Mouse (Mus musculus): Measurements from ENCODE around the gene Pcolce. TPM values are rescaled to one million over a fixed set of nuclear protein-coding genes. Genes with fewer than 3 reads are reported as not detected.
A peak's percentile ranks its signal among the peaks of the same experiment; 100 is the strongest.

The Pcolce gene
- polyA plus RNA-seq, 1 experiment from 2014 or later: 44.6 TPM

DNA sequence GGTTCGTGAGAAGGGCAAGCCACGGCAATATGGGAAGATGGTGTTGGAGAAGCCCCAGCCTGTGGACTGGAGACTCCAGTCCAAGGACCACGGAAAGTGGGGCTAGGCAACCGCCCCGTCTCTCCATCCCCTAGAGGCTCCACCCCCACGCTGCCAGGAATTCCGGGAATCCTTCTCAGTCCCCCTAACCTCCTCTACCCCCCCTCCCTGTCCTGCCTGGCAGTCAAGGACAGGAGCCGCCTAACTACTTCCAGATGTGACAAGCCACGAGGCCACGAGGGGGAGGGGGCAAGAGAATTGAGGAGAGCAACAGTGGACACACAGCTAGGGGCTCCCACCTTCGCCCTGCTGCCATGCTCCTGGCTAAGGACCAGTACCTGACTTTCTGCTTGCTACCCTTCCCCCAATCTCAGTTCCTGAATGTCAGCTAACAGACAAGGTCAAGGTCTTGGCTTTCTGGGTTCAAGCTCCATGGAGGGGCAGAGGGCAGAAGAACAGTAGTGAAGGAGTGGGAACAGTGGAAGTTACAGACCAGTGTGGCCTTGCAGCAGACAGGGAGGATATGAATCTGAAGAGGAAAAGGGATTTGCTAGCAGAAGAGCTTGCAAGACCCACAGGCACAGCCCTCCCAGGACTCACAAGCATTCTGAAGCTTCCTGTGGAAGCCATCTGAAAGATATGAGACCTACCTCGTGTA, 2.9 kb downstream of the Pcolce start:
- Histone ChIP-seq H3K4me3 (ENCODE audit: low read depth, low read length) (peak overlapping the region; percentile 9; the same call in 1 of the 2 replicates), H3K36me3 (ENCODE audit: control insufficient read depth, insufficient read depth) (peaks cover 12% of the 10 kb centered on the region), H3K27me3 (replicated peaks; ENCODE audit: control insufficient read depth, insufficient read depth, low read length) (no peaks in the 10 kb centered on the region), H3K9me3 (ENCODE audit: control insufficient read depth) (no peaks in the 10 kb centered on the region), H3K4me1 (replicated peaks; ENCODE audit: control insufficient read depth, insufficient read depth, low read length) (peaks cover 10% of the 10 kb centered on the region; the same call in 1 of the 2 replicates), H3K27ac (ENCODE audit: low read depth, low read length) (peak overlapping the region; percentile 64), H3K4me2 (replicated peaks; ENCODE audit: low read depth) (peak overlapping the region; percentile 55), H3K9ac (ENCODE audit: low read depth, low read length) (peak overlapping the region; percentile 26; the same call in 1 of the 2 replicates)
- no peak for ATAC-seq
- 28% methylated on average over 12 of the region's 12 CpGs for WGBS
- no peak for TF ChIP-seq CTCF (IDR thresholded peaks at IDR 0.05; ENCODE audit: low read depth)

DNA sequence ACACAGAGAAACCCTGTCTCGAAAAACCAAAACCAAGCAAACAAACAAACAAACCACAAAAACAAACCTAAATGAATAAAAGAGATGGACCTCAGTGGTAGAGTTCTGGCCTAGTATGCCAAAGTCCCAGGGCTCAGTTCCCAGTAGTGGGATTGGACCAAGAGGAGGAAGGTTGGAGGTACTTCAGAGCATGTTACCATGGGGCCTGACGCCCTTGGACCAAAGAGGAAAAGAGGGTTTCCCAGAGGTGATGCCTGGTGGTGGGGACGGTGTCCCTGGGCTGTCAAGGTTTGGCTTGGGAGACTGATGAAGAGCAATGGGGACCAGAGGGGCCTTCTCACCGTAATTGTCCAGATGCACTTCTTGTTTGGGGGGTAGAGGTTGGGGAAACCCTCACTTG, 3.5 kb downstream of the Pcolce start:
- Histone ChIP-seq H3K9ac (ENCODE audit: low read depth, low read length) (no peak overlapping the region), H3K4me3 (ENCODE audit: low read depth, low read length) (peak overlapping the region; percentile 9; the same call in 1 of the 2 replicates), H3K27me3 (replicated peaks; ENCODE audit: control insufficient read depth, insufficient read depth, low read length) (no peaks in the 10 kb centered on the region), H3K9me3 (ENCODE audit: control insufficient read depth) (no peaks in the 10 kb centered on the region), H3K36me3 (ENCODE audit: control insufficient read depth, insufficient read depth) (peaks cover 18% of the 10 kb centered on the region), H3K4me1 (replicated peaks; ENCODE audit: control insufficient read depth, insufficient read depth, low read length) (peaks cover 10% of the 10 kb centered on the region; the same call in 1 of the 2 replicates), H3K27ac (ENCODE audit: low read depth, low read length) (peak overlapping the region; percentile 64), H3K4me2 (replicated peaks; ENCODE audit: low read depth) (peak overlapping the region; percentile 55)
- TF ChIP-seq CTCF (IDR thresholded peaks at IDR 0.05; ENCODE audit: low read depth): no peak
- no peak for ATAC-seq
- WGBS: 76% methylated on average over 4 of the region's 4 CpGs

DNA sequence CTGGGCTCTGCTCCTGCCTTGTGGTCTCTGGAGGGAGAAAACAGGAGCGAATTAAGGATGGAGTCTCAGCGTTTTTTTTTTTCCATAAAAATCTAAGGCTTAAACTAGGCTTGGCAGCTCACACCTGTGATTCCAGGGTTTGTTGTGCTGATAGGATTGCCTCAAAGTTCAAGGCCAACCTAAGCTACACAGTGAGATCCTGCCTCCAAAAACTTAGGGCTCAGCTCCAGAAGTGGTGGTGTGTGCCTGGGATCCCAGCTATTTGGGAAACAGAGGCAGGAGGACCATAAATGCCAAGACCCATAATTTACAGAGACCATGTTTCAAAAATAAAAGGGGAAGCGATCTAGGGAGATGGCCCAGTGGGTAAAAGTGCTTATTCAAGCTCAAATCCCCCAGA, 4.3 kb downstream of the Pcolce start:
- TF ChIP-seq CTCF (IDR thresholded peaks at IDR 0.05; ENCODE audit: low read depth): no peak
- H3K4me2 ChIP-seq (replicated peaks; ENCODE audit: low read depth): no peak overlapping the region
- no peak overlapping the region for H3K4me3 ChIP-seq (ENCODE audit: low read depth, low read length)
- no peak overlapping the region for H3K9ac ChIP-seq (ENCODE audit: low read depth, low read length)
- WGBS: 60% methylated on average over 3 of the region's 3 CpGs
- peaks cover 10% of the 10 kb centered on the region; the same call in 1 of the 2 replicates for H3K4me1 ChIP-seq (replicated peaks; ENCODE audit: control insufficient read depth, insufficient read depth, low read length)
- H3K9me3 ChIP-seq (ENCODE audit: control insufficient read depth): no peaks in the 10 kb centered on the region
- H3K27me3 ChIP-seq (replicated peaks; ENCODE audit: control insufficient read depth, insufficient read depth, low read length): no peaks in the 10 kb centered on the region
- no peak for ATAC-seq
- no peak overlapping the region for H3K27ac ChIP-seq (ENCODE audit: low read depth, low read length)
- H3K36me3 ChIP-seq (ENCODE audit: control insufficient read depth, insufficient read depth): peaks cover 22% of the 10 kb centered on the region

DNA sequence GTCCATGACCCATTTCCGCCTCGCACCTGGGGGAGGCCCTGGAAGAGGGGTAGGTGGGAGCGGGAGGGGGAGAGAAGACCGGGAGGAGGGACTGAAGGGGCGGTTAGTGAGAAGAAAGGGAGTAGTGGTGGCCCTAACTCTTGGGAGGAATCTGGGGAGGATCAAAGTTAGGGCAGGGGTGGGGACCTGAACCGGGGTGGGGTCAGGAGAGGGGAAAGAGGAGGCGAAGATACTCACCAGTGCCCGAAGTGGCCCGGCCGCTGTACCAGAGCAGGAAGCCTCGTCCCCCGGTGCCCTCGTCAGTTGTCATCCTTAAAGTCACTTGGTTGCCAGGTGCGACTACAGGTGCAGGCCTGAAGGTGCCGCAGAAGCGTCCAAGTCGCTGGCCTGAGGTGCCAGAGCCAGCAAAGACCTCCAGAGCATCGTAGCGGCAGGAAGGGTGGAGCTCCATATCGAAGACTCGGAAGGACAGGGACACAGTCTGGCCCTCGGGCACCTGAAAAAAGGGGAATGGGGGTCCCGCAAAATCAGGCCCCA, 4.9 kb downstream of the Pcolce start:
- H3K4me2 ChIP-seq (replicated peaks; ENCODE audit: low read depth): peak overlapping the region; percentile 9; the same call in 1 of the 2 replicates
- H3K9me3 ChIP-seq (ENCODE audit: control insufficient read depth): no peaks in the 10 kb centered on the region
- no peak overlapping the region for H3K9ac ChIP-seq (ENCODE audit: low read depth, low read length)
- peaks cover 10% of the 10 kb centered on the region; the same call in 1 of the 2 replicates for H3K4me1 ChIP-seq (replicated peaks; ENCODE audit: control insufficient read depth, insufficient read depth, low read length)
- TF ChIP-seq CTCF (IDR thresholded peaks at IDR 0.05; ENCODE audit: low read depth): no peak
- no peak overlapping the region for H3K4me3 ChIP-seq (ENCODE audit: low read depth, low read length)
- WGBS: 34% methylated on average over 22 of the region's 23 CpGs
- H3K36me3 ChIP-seq (ENCODE audit: control insufficient read depth, insufficient read depth): peaks cover 22% of the 10 kb centered on the region
- H3K27me3 ChIP-seq (replicated peaks; ENCODE audit: control insufficient read depth, insufficient read depth, low read length): no peaks in the 10 kb centered on the region
- ATAC-seq: no peak
- no peak overlapping the region for H3K27ac ChIP-seq (ENCODE audit: low read depth, low read length)

DNA sequence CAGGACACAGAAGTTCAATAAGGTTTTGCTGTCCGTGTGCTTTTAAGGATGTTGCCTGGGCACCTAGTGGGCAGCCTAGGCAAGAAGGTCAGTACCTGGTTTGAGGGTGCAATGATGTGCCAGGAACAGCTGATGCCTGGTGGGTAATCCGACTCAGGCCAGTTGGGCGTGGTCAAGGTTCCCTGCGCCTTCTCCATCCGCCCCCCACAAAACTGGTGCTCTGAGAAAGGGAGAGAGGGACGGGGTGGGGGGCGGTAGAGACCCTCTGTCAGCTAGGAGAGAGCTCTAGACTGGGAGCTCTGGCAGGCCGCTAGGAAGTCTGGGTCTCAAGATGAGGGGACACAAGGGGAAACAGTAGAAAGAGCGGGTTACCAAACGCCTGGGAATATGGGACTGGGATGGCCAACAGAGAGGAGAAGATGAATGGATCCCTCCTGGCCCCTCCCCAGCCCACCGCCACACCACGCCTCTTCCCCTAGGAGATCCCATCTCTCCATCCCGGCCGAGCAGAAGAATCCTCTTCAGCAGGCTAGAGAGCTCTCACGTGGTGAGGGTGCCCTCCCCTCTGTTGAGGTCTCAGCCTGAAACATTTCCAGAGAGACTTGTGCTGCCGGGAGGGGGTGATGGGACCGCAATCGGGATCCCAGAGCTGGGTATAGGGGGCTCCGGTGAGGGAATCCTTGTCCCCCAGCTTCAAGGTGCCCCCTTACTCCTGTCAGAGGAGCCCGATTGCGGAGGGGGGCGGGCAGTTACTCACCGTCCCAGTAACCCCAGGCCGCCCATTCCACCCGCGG, 5.5 kb downstream of the Pcolce start:
- H3K9me3 ChIP-seq (ENCODE audit: control insufficient read depth): no peaks in the 10 kb centered on the region
- H3K4me1 ChIP-seq (replicated peaks; ENCODE audit: control insufficient read depth, insufficient read depth, low read length): peaks cover 8% of the 10 kb centered on the region; the same call in 1 of the 2 replicates
- no peaks in the 10 kb centered on the region for H3K27me3 ChIP-seq (replicated peaks; ENCODE audit: control insufficient read depth, insufficient read depth, low read length)
- no peak for ATAC-seq
- H3K27ac ChIP-seq (ENCODE audit: low read depth, low read length): no peak overlapping the region
- H3K9ac ChIP-seq (ENCODE audit: low read depth, low read length): no peak overlapping the region
- no peak for TF ChIP-seq CTCF (IDR thresholded peaks at IDR 0.05; ENCODE audit: low read depth)
- H3K36me3 ChIP-seq (ENCODE audit: control insufficient read depth, insufficient read depth): peaks cover 22% of the 10 kb centered on the region
- H3K4me3 ChIP-seq (ENCODE audit: low read depth, low read length): no peak overlapping the region
- 0 out of 2 replicates have a peak overlapping the region, but pooled peaks have one; percentile 9 for H3K4me2 ChIP-seq (replicated peaks; ENCODE audit: low read depth)
- WGBS: 45% methylated on average over 26 of the region's 26 CpGs

DNA sequence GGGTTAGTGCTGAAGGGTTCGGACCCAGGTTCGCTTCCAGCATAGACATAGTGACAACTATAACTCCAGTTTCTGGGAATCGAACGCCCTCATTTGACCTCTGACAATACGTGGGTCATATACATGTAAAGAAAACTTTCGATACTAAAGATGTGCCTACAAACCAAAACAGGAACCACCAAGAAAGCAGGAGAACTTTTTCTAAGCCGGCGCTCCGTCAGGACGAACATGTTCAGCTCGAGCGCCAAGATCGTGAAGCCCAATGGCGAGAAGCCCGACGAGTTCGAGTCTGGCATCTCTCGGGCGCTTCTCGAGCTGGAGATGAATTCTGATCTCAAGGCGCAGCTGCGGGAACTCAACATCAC, 12.2 kb downstream of the Pcolce start:
- under 1% methylated on average over 22 of the region's 22 CpGs for WGBS
- TF ChIP-seq CTCF (IDR thresholded peaks at IDR 0.05; ENCODE audit: low read depth): no peak
- Histone ChIP-seq H3K4me2 (replicated peaks; ENCODE audit: low read depth) (peak overlapping the region; percentile 99), H3K9me3 (ENCODE audit: control insufficient read depth) (no peaks in the 10 kb centered on the region), H3K4me1 (replicated peaks; ENCODE audit: control insufficient read depth, insufficient read depth, low read length) (0 out of 2 replicates have a peak, but pooled peaks cover 7% of the 10 kb centered on the region), H3K27ac (ENCODE audit: low read depth, low read length) (peak overlapping the region; percentile 91), H3K9ac (ENCODE audit: low read depth, low read length) (peak overlapping the region; percentile 59), H3K36me3 (ENCODE audit: control insufficient read depth, insufficient read depth) (peaks cover 19% of the 10 kb centered on the region), H3K27me3 (replicated peaks; ENCODE audit: control insufficient read depth, insufficient read depth, low read length) (no peaks in the 10 kb centered on the region), H3K4me3 (ENCODE audit: low read depth, low read length) (peak overlapping the region; percentile 73)
- ATAC-seq: no peak

Data from intestine, postnatal 0 days (tissue).